Mouse (Mus musculus): ENCODE data around the gene Kmt5c. TPM values are rescaled to one million over a fixed set of nuclear protein-coding genes. Genes with fewer than 3 reads are reported as not detected.

The Kmt5c gene
- polyA plus RNA-seq, 1 experiment from 2014 or later = 50.1 TPM

- Histone ChIP-seq H3K4me1 (replicated peaks) (peaks cover 7% of the 10 kb centered on the region; the same call in 1 of the 2 replicates), H3K9me3 (replicated peaks) (no peaks in the 10 kb centered on the region), H3K4me2 (peak overlapping the region; percentile 57), H3K27me3 (no peaks in the 10 kb centered on the region), H3K27ac (replicated peaks) (peak overlapping the region; percentile 34; the same call in 1 of the 2 replicates), H3K4me3 (replicated peaks) (peak overlapping the region; percentile 39), H3K36me3 (replicated peaks) (no peaks in the 10 kb centered on the region), H3K9ac (no peak overlapping the region)
- ATAC-seq (ENCODE audit: insufficient read depth) = no peak
- 7% methylated on average over 3 of the region's 3 CpGs for WGBS (ENCODE audit: insufficient replicate concordance)
Observed at GRCm38 (mm10) chr7:4724359-4724758, 15.6 kb upstream of the Kmt5c start.

- Histone ChIP-seq H3K27ac (replicated peaks) (peak within 1 kb of the TSS; percentile 34; the same call in 1 of the 2 replicates), H3K9ac (no peak within 1 kb of the TSS), H3K4me3 (replicated peaks) (peak within 1 kb of the TSS; percentile 39), H3K4me2 (peak within 1 kb of the TSS; percentile 57), H3K36me3 (replicated peaks) (no peaks in the 10 kb centered on the region), H3K9me3 (replicated peaks) (no peaks in the 10 kb centered on the region), H3K4me1 (replicated peaks) (peaks cover 7% of the 10 kb centered on the region; the same call in 1 of the 2 replicates), H3K27me3 (no peaks in the 10 kb centered on the region)
- no peak for ATAC-seq (ENCODE audit: insufficient read depth)
- 16% methylated on average over 7 of the region's 7 CpGs for WGBS (ENCODE audit: insufficient replicate concordance)
Observed at GRCm38 (mm10) chr7:4725169-4725568, 14.7 kb upstream of the Kmt5c start, which contains the start of gene Tmem150b. TSS of gene Tmem150b (minus strand) at chr7:4725249.

GRCm38 (mm10) chr7:4731090-4731489, 8.8 kb upstream of the Kmt5c start:
- no peak overlapping the region for H3K4me2 ChIP-seq
- H3K9ac ChIP-seq = no peak overlapping the region
- peaks cover 22% of the 10 kb centered on the region for H3K4me1 ChIP-seq (replicated peaks)
- no peaks in the 10 kb centered on the region for H3K27me3 ChIP-seq
- WGBS (ENCODE audit: insufficient replicate concordance) = 41% methylated on average over 5 of the region's 5 CpGs
- ATAC-seq (ENCODE audit: insufficient read depth) = no peak
- no peak overlapping the region for H3K27ac ChIP-seq (replicated peaks)
- no peak overlapping the region for H3K4me3 ChIP-seq (replicated peaks)
- H3K9me3 ChIP-seq (replicated peaks) = no peaks in the 10 kb centered on the region
- H3K36me3 ChIP-seq (replicated peaks) = no peaks in the 10 kb centered on the region

- Histone ChIP-seq H3K9me3 (replicated peaks) (no peaks in the 10 kb centered on the region), H3K27me3 (no peaks in the 10 kb centered on the region), H3K36me3 (replicated peaks) (no peaks in the 10 kb centered on the region), H3K9ac (no peak overlapping the region), H3K4me3 (replicated peaks) (no peak overlapping the region), H3K4me2 (peak overlapping the region; percentile 48), H3K4me1 (replicated peaks) (peaks cover 22% of the 10 kb centered on the region), H3K27ac (replicated peaks) (peak overlapping the region; percentile 4; the same call in 1 of the 2 replicates)
- peak; percentile 76 for ATAC-seq (ENCODE audit: insufficient read depth)
- 25% methylated on average over 6 of the region's 6 CpGs for WGBS (ENCODE audit: insufficient replicate concordance)
Observed at GRCm38 (mm10) chr7:4732968-4733392, 6.9 kb upstream of the Kmt5c start.

- WGBS (ENCODE audit: insufficient replicate concordance) = 49% methylated on average over 10 of the region's 10 CpGs
- peaks cover 55% of the 10 kb centered on the region for H3K4me1 ChIP-seq (replicated peaks)
- H3K4me3 ChIP-seq (replicated peaks) = peak overlapping the region; percentile 78
- peaks cover 21% of the 10 kb centered on the region; the same call in 1 of the 2 replicates for H3K36me3 ChIP-seq (replicated peaks)
- peak overlapping the region; percentile 45 for H3K9ac ChIP-seq
- H3K27me3 ChIP-seq = no peaks in the 10 kb centered on the region
- H3K4me2 ChIP-seq = peak overlapping the region; percentile 88
- ATAC-seq (ENCODE audit: insufficient read depth) = no peak
- H3K9me3 ChIP-seq (replicated peaks) = no peaks in the 10 kb centered on the region
- peak overlapping the region; percentile 58 for H3K27ac ChIP-seq (replicated peaks)
Observed at GRCm38 (mm10) chr7:4739041-4739543, 823 bp upstream of the Kmt5c start.

- Histone ChIP-seq H3K27ac (replicated peaks) (peak overlapping the region; percentile 94), H3K4me1 (replicated peaks) (peaks cover 63% of the 10 kb centered on the region), H3K36me3 (replicated peaks) (peaks cover 28% of the 10 kb centered on the region), H3K4me3 (replicated peaks) (peak overlapping the region; percentile 78), H3K4me2 (peak overlapping the region; percentile 88), H3K9ac (peak overlapping the region; percentile 83), H3K9me3 (replicated peaks) (no peaks in the 10 kb centered on the region), H3K27me3 (no peaks in the 10 kb centered on the region)
- ATAC-seq (ENCODE audit: insufficient read depth) = peak; percentile 1
- 0% methylated on average over 14 of the region's 14 CpGs for WGBS (ENCODE audit: insufficient replicate concordance)
Observed at GRCm38 (mm10) chr7:4740309-4740727, 403 bp downstream of the Kmt5c start.

- Histone ChIP-seq H3K9me3 (replicated peaks) (no peaks in the 10 kb centered on the region), H3K4me2 (peak overlapping the region; percentile 88), H3K4me3 (replicated peaks) (peak overlapping the region; percentile 78), H3K27me3 (no peaks in the 10 kb centered on the region), H3K4me1 (replicated peaks) (peaks cover 71% of the 10 kb centered on the region), H3K9ac (peak overlapping the region; percentile 83), H3K36me3 (replicated peaks) (peaks cover 37% of the 10 kb centered on the region), H3K27ac (replicated peaks) (peak overlapping the region; percentile 94)
- 5% methylated on average over 4 of the region's 4 CpGs for WGBS (ENCODE audit: insufficient replicate concordance)
- ATAC-seq (ENCODE audit: insufficient read depth) = peak; percentile 51
Observed at GRCm38 (mm10) chr7:4741151-4741550, 1.2 kb downstream of the Kmt5c start.

- no peaks in the 10 kb centered on the region for H3K9me3 ChIP-seq (replicated peaks)
- ATAC-seq (ENCODE audit: insufficient read depth) = peak; percentile 45
- H3K9ac ChIP-seq = peak overlapping the region; percentile 83
- 58% methylated on average over 21 of the region's 21 CpGs for WGBS (ENCODE audit: insufficient replicate concordance)
- H3K27ac ChIP-seq (replicated peaks) = peak overlapping the region; percentile 94
- H3K4me1 ChIP-seq (replicated peaks) = peaks cover 78% of the 10 kb centered on the region
- H3K27me3 ChIP-seq = no peaks in the 10 kb centered on the region
- H3K4me3 ChIP-seq (replicated peaks) = peak overlapping the region; percentile 78
- H3K4me2 ChIP-seq = peak overlapping the region; percentile 88
- peaks cover 44% of the 10 kb centered on the region for H3K36me3 ChIP-seq (replicated peaks)
Observed at GRCm38 (mm10) chr7:4741672-4742481, 2.0 kb downstream of the Kmt5c start.

- H3K36me3 ChIP-seq (replicated peaks) = peaks cover 46% of the 10 kb centered on the region
- peak overlapping the region; percentile 88 for H3K4me2 ChIP-seq
- peak overlapping the region; percentile 83 for H3K9ac ChIP-seq
- H3K4me1 ChIP-seq (replicated peaks) = peaks cover 84% of the 10 kb centered on the region
- no peak for ATAC-seq (ENCODE audit: insufficient read depth)
- 58% methylated on average over 6 of the region's 6 CpGs for WGBS (ENCODE audit: insufficient replicate concordance)
- H3K27ac ChIP-seq (replicated peaks) = peak overlapping the region; percentile 94
- H3K27me3 ChIP-seq = no peaks in the 10 kb centered on the region
- no peaks in the 10 kb centered on the region for H3K9me3 ChIP-seq (replicated peaks)
- H3K4me3 ChIP-seq (replicated peaks) = peak overlapping the region; percentile 78
Observed at GRCm38 (mm10) chr7:4742482-4742819, 2.5 kb downstream of the Kmt5c start.

- Histone ChIP-seq H3K4me2 (peak overlapping the region; percentile 88), H3K4me1 (replicated peaks) (peaks cover 93% of the 10 kb centered on the region), H3K27ac (replicated peaks) (peak overlapping the region; percentile 94), H3K9ac (peak overlapping the region; percentile 83; the same call in 1 of the 2 replicates), H3K27me3 (no peaks in the 10 kb centered on the region), H3K36me3 (replicated peaks) (peaks cover 46% of the 10 kb centered on the region), H3K9me3 (replicated peaks) (no peaks in the 10 kb centered on the region), H3K4me3 (replicated peaks) (peak overlapping the region; percentile 78)
- ATAC-seq (ENCODE audit: insufficient read depth) = no peak
- WGBS (ENCODE audit: insufficient replicate concordance) = 19% methylated on average over 2 of the region's 2 CpGs
Observed at GRCm38 (mm10) chr7:4743354-4743753, 3.4 kb downstream of the Kmt5c start.

GRCm38 (mm10) chr7:4744886-4745285, 5.0 kb downstream of the Kmt5c start:
- 51% methylated on average over 6 of the region's 6 CpGs for WGBS (ENCODE audit: insufficient replicate concordance)
- Histone ChIP-seq H3K36me3 (replicated peaks) (peaks cover 53% of the 10 kb centered on the region), H3K4me2 (peak overlapping the region; percentile 88), H3K9me3 (replicated peaks) (no peaks in the 10 kb centered on the region), H3K4me3 (replicated peaks) (no peak overlapping the region), H3K4me1 (replicated peaks) (peaks cover 97% of the 10 kb centered on the region), H3K9ac (no peak overlapping the region), H3K27ac (replicated peaks) (peak overlapping the region; percentile 94), H3K27me3 (no peaks in the 10 kb centered on the region)
- no peak for ATAC-seq (ENCODE audit: insufficient read depth)
